Mouse (Mus musculus): ENCODE measurements around the gene P2rx5. TPM values are rescaled to one million over a fixed set of nuclear protein-coding genes. Genes with fewer than 3 reads are reported as not detected.

P2rx5 gene
- total and polyA plus RNA-seq, 3 experiments = 0.04 to 0.25 TPM; not detected in 1

GRCm38 (mm10) chr11:73169231-73169630, 9.0 kb downstream of the P2rx5 start (continued):
- TF ChIP-seq MEF2A (IDR thresholded peaks at IDR 0.05; ENCODE audit: extremely low read depth, insufficient replicate concordance, low read depth, low read length, poor library complexity, severe bottlenecking) (no peak), NELFE (IDR thresholded peaks at IDR 0.05; ENCODE audit: low read depth, low read length) (no peak), RAD21 (IDR thresholded peaks at IDR 0.05; ENCODE audit: low read depth, low read length) (peak; percentile 58), ZNF384 (IDR thresholded peaks at IDR 0.05; ENCODE audit: low read depth, low read length) (no peak), HCFC1 (IDR thresholded peaks at IDR 0.05; ENCODE audit: low read depth, low read length) (peak; percentile 21; the same call in 1 of the 2 replicates), ELF1 (IDR thresholded peaks at IDR 0.05; ENCODE audit: low read depth, low read length) (0 out of 2 replicates have a peak, but pooled peaks have one; percentile 15), TBP (IDR thresholded peaks at IDR 0.05; ENCODE audit: low read depth, low read length) (no peak), POLR2A (IDR thresholded peaks at IDR 0.05; ENCODE audit: control insufficient read depth in 1 of 2, insufficient read depth in 1 of 2, low read depth in 1 of 2, low read length in 2 of 2, poor library complexity in 1 of 2) (no peak), UBTF (IDR thresholded peaks at IDR 0.05; ENCODE audit: borderline replicate concordance, insufficient read depth, low read depth, low read length) (no peak), E2F4 (IDR thresholded peaks at IDR 0.05; ENCODE audit: borderline replicate concordance, low read depth, low read length) (no peak), CHD2 (IDR thresholded peaks at IDR 0.05; ENCODE audit: low read length) (no peak), ETS1 (IDR thresholded peaks at IDR 0.05; ENCODE audit: low read depth, low read length) (no peak), MAFK (IDR thresholded peaks at IDR 0.05; ENCODE audit: borderline replicate concordance, low read depth, low read length) (no peak), BHLHE40 (IDR thresholded peaks at IDR 0.05; ENCODE audit: borderline replicate concordance, low read depth, low read length) (no peak), POLR2AphosphoS2 (IDR thresholded peaks at IDR 0.05; ENCODE audit: low read length) (no peak), JUND (IDR thresholded peaks at IDR 0.05; ENCODE audit: low read depth, low read length) (0 out of 2 replicates have a peak, but pooled peaks have one; percentile 24), TAL1 (IDR thresholded peaks at IDR 0.05; ENCODE audit: low read length) (no peak), MXI1 (IDR thresholded peaks at IDR 0.05; ENCODE audit: low read depth, low read length) (no peak)

DNA sequence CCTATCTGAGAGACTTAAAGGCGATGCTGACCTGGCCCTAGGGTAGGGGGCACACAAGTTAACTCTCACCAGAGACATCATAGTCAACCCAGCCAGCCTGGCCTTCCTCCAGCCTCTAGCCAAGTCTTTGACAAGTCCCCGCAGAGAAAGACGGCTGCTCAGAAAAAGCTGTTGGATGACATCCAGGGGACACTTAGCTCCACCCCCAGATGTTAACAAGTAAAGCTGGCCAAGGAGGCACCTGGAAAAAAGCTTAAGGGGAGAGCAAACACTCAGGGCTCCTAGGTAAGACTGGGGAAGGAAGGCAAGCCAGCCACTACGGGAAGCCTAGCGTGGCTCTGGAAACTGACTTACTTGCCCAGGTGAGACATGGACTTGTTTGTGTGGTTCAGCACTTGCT, 12.0 kb downstream of the P2rx5 start:
- H3K27me3 ChIP-seq (ENCODE audit: control insufficient read depth in 1 of 2, insufficient read depth in 2 of 2, low read length in 2 of 2) = no peaks in the 10 kb centered on the region
- TF ChIP-seq GATA1 (IDR thresholded peaks at IDR 0.05; ENCODE audit: low read depth, low read length) (no peak), MXI1 (IDR thresholded peaks at IDR 0.05; ENCODE audit: low read depth, low read length) (no peak), USF2 (IDR thresholded peaks at IDR 0.05; ENCODE audit: borderline replicate concordance in 1 of 2, insufficient read depth in 1 of 2, low read depth in 1 of 2, low read length in 2 of 2) (no peak), MEF2A (IDR thresholded peaks at IDR 0.05; ENCODE audit: extremely low read depth, insufficient replicate concordance, low read depth, low read length, poor library complexity, severe bottlenecking) (no peak), ZNF384 (IDR thresholded peaks at IDR 0.05; ENCODE audit: low read depth, low read length) (no peak)
- peaks cover 4 to 7% of the 10 kb centered on the region in 2 experiments for H3K4me1 ChIP-seq (ENCODE audit: control insufficient read depth in 1 of 2, insufficient read depth in 2 of 2, low read length in 2 of 2)
- no peaks in the 10 kb centered on the region for H3K9me3 ChIP-seq (replicated peaks; ENCODE audit: insufficient read depth, low read length)
- peaks cover 12 to 17% of the 10 kb centered on the region in 2 experiments; a peak in 3 of 4 replicates for H3K36me3 ChIP-seq (ENCODE audit: control insufficient read depth in 1 of 2, insufficient read depth in 2 of 2, low read length in 2 of 2)
- H3K27ac ChIP-seq (ENCODE audit: control insufficient read depth, low read depth, low read length) = no peak overlapping the region
- no peak for DNase-seq (ENCODE audit: low read depth, low spot score)
- peaks cover 31% of the 10 kb centered on the region for H3K79me2 ChIP-seq (ENCODE audit: control insufficient read depth, insufficient read depth, low read length, poor library complexity)
- H3K9ac ChIP-seq (ENCODE audit: control insufficient read depth, low read depth, low read length, poor library complexity, severe bottlenecking) = no peak overlapping the region
- no peak overlapping the region for H3K4me3 ChIP-seq (ENCODE audit: control insufficient read depth in 1 of 2, insufficient read depth in 1 of 2, low read depth in 2 of 2, low read length in 2 of 2)

Data from MEL (cell line).